ENCODE assay signal across 9 mouse cellular contexts in the genomic region with DNA sequence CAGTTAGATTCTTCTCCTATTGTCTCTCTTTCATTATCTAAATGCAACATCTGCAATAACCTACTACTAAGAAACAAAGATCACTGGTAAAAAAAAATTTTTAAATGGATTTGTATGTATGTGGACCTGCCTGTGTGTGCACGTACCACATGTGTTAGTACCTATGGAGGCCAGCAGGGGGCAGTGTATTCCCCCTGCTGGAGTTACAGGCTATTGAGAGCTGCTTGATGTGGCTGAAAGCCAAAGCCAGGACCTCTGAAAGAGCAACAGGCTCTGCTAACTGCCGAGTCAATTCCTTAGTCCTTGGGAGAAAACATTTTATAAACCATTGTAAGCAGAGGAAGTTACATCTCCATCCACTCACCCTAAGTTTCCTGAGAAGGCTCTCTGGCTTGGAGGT. TPM values are rescaled to one million over a fixed set of nuclear protein-coding genes. Genes with fewer than 3 reads are reported as not detected.
A peak's percentile ranks its signal among the peaks of the same experiment; 100 is the strongest.
DNase-seq lines count a peak whose midpoint lies in the region; ATAC-seq and TF ChIP-seq lines count a peak whose summit lies in the region.
"Had no signal": no experiment of that assay in that cellular context is flagged by ENCODE, and none has a peak within 500 bp of the region (broad histone marks: within the 10 kb centered on the region; RNA-seq: fewer than 3 reads in every experiment).

No protein-coding gene starts in this region.

- intact Hi-C loops in heart, adult 2 months (cut with DNase I), result no loop called here
- intact Hi-C loops in heart, postnatal 25 days (cut with DNase I), result loop anchor here (5.0 kb wide), 1 partner anchor 256 kb away; no protein-coding TSS in a partner anchor
- intact Hi-C loops in left cerebral cortex, postnatal 25 days (cut with DNase I), result no loop called here

- no peak; the same call in 1 of the 2 replicates for ATAC-seq in stomach, postnatal 0 days (ENCODE audit: low FRiP score, low TSS enrichment)

- H3K36me3 ChIP-seq in heart, adult 2 months (ENCODE audit: control insufficient read depth, insufficient read depth, low read length), result no peaks in the 10 kb centered on the region
- H3K36me3 ChIP-seq in stomach, postnatal 0 days (ENCODE audit: control insufficient read depth, insufficient read depth, low read length), result no peaks in the 10 kb centered on the region
- H3K36me3 ChIP-seq: neural tube, embryonic 12.5 days had no signal

- WGBS in heart, adult 2 months, result 44% methylated on average over 2 of the region's 2 CpGs
- 37% methylated on average over 2 of the region's 2 CpGs for WGBS in stomach, postnatal 0 days

- peak; percentile 83 for TF ChIP-seq CTCF in heart, adult 2 months (IDR thresholded peaks at IDR 0.05)
- TF ChIP-seq CTCF in cortical plate, adult 2 months (IDR thresholded peaks at IDR 0.05; ENCODE audit: extremely low read depth, insufficient read depth, low read length), result peak; percentile 48
- TF ChIP-seq CTCF in stomach, postnatal 0 days (IDR thresholded peaks at IDR 0.05; ENCODE audit: low read depth), result peak; percentile 84

- H3K4me3 ChIP-seq in heart, adult 2 months, result no peak overlapping the region
- H3K4me3 ChIP-seq in cortical plate, adult 2 months (ENCODE audit: insufficient read depth, low read length), result no peak overlapping the region
- no peak overlapping the region for H3K4me3 ChIP-seq in stomach, postnatal 0 days (ENCODE audit: low read depth, low read length)
- H3K4me3 ChIP-seq: neural tube, embryonic 12.5 days had no signal

- peak in 1 of 2 experiments; percentile 55 for DNase-seq in heart, adult 2 months
- no peak for DNase-seq in heart, postnatal 25 days (ENCODE audit: low spot score)
- DNase-seq in right cerebral cortex, postnatal 14 days, result peak; percentile 52
- no peak for DNase-seq in right cerebral cortex, postnatal 36 days (ENCODE audit: low spot score in 2 of 2)
- DNase-seq in kidney, postnatal 25 days, result peak; percentile 79 to 80
- peak; percentile 61 for DNase-seq in stomach, postnatal 0 days (ENCODE audit: low spot score)
- DNase-seq in left cerebral cortex, postnatal 25 days (ENCODE audit: low spot score in 2 of 2), result no peak

- H3K9me3 ChIP-seq in stomach, postnatal 0 days (ENCODE audit: control insufficient read depth, low read length), result no peaks in the 10 kb centered on the region

- no peaks in the 10 kb centered on the region for H3K79me2 ChIP-seq in heart, adult 2 months (replicated peaks; ENCODE audit: control insufficient read depth, insufficient read depth, low read length)

- no peak overlapping the region for H3K9ac ChIP-seq in heart, adult 2 months (ENCODE audit: low read depth, low read length)
- no peak overlapping the region for H3K9ac ChIP-seq in stomach, postnatal 0 days (ENCODE audit: low read length)
- H3K9ac ChIP-seq: neural tube, embryonic 12.5 days had no signal

- TF ChIP-seq EP300 in heart, adult 2 months (IDR thresholded peaks at IDR 0.05; ENCODE audit: insufficient read depth, low read depth, low read length), result 0 out of 2 replicates have a peak, but pooled peaks have one; percentile 27
- TF ChIP-seq EP300 in stomach, postnatal 0 days (optimal IDR thresholded peaks at IDR 0.05), result no peak

- no peaks in the 10 kb centered on the region for H3K27me3 ChIP-seq in heart, adult 2 months (ENCODE audit: control insufficient read depth, insufficient read depth, low read length)
- no peaks in the 10 kb centered on the region for H3K27me3 ChIP-seq in stomach, postnatal 0 days (ENCODE audit: control insufficient read depth, insufficient read depth, low read length)
- H3K27me3 ChIP-seq: neural tube, embryonic 12.5 days had no signal

- no peak for TF ChIP-seq POLR2A in heart, adult 2 months (IDR thresholded peaks at IDR 0.05; ENCODE audit: insufficient read depth, low read depth, low read length)
- TF ChIP-seq POLR2A in cortical plate, adult 2 months (IDR thresholded peaks at IDR 0.05; ENCODE audit: extremely low read depth, insufficient read depth, low read length), result no peak

- H3K4me1 ChIP-seq in heart, adult 2 months (ENCODE audit: control insufficient read depth, insufficient read depth, low read length), result peaks cover 3% of the 10 kb centered on the region
- H3K4me1 ChIP-seq in cortical plate, adult 2 months (ENCODE audit: control insufficient read depth, insufficient read depth, low read length), result no peaks in the 10 kb centered on the region
- H3K4me1 ChIP-seq in stomach, postnatal 0 days (replicated peaks; ENCODE audit: control insufficient read depth, insufficient read depth), result no peaks in the 10 kb centered on the region
- H3K4me1 ChIP-seq: neural tube, embryonic 12.5 days had no signal

- no peak overlapping the region for H3K27ac ChIP-seq in heart, adult 2 months
- H3K27ac ChIP-seq in cortical plate, adult 2 months (ENCODE audit: insufficient read depth, low read length), result no peak overlapping the region
- no peak overlapping the region for H3K27ac ChIP-seq in stomach, postnatal 0 days (replicated peaks)
- H3K27ac ChIP-seq: neural tube, embryonic 12.5 days had no signal

- H3K4me2 ChIP-seq in stomach, postnatal 0 days (replicated peaks; ENCODE audit: low read depth), result no peak overlapping the region
- H3K4me2 ChIP-seq: neural tube, embryonic 12.5 days had no signal

RNA-seq across cellular contexts. Expression of a gene that starts 10.6 kb away (rescaled TPM):
- 100 to 1,000 TPM; 102 to 120 TPM for total RNA-seq in heart, adult 2 months (2021)
- polyA plus RNA-seq in heart, adult 2 months (2012; rRNA removed), result 23.3 and 27.3 TPM in 2 replicates
- total RNA-seq in heart, postnatal 25 days (2021), result 100 to 1,000 TPM in 1 of 2 experiments, 10 to 100 TPM in 1; 91.2 to 111 TPM
- polyA plus RNA-seq in cortical plate, adult 2 months (2012; rRNA removed), result 29.8 and 38.2 TPM in 2 replicates
- 22.9 and 29.8 TPM in 2 replicates for polyA plus RNA-seq in stomach, postnatal 0 days (2015; fragmentation: Nextera tagmentation; extraction: Ambion mirVana)
- total RNA-seq in left cerebral cortex, postnatal 25 days (2021), result 10 to 100 TPM; 70.5 to 72.2 TPM

RNA-seq across cellular contexts. Expression of a gene that starts 55.3 kb away (rescaled TPM):
- total RNA-seq in heart, adult 2 months (2021), result 10 to 100 TPM; 55.6 to 64.8 TPM
- polyA plus RNA-seq in heart, adult 2 months (2012; rRNA removed), result 33.2 and 47.8 TPM in 2 replicates
- total RNA-seq in heart, postnatal 25 days (2021), result 10 to 100 TPM; 52.8 to 68.3 TPM
- polyA plus RNA-seq in cortical plate, adult 2 months (2012; rRNA removed), result 12.9 and 13.9 TPM in 2 replicates
- polyA plus RNA-seq in stomach, postnatal 0 days (2015; fragmentation: Nextera tagmentation; extraction: Ambion mirVana), result 2.0 and 2.5 TPM in 2 replicates
- 1 to 10 TPM; 7.1 to 7.8 TPM for total RNA-seq in left cerebral cortex, postnatal 25 days (2021)

Comparison
In these comparisons a context has a peak if more than half of its experiments do, and no peak if none do; other contexts are left out.
1. DNase-seq: peak in right cerebral cortex, postnatal 14 days (single experiment), kidney, postnatal 25 days (2 of 2) and stomach, postnatal 0 days (single experiment); none in heart, postnatal 25 days (single experiment), right cerebral cortex, postnatal 36 days (0 of 2) and left cerebral cortex, postnatal 25 days (0 of 2).
2. RNA of a gene that starts 55.3 kb away (total RNA-seq): 52.8 to 68.3 TPM in heart, postnatal 25 days and 55.6 to 64.8 TPM in heart, adult 2 months; 7.1 to 7.8 TPM in left cerebral cortex, postnatal 25 days; every median in the first group is over 4 times any median in the second.
3. Peak in every context shown above with its lines, with median percentiles within 50 percentile points of each other: CTCF ChIP-seq.